Mouse (Mus musculus) stomach, postnatal 0 days (tissue): Measurements from ENCODE around the gene Nfia. TPM values are rescaled to one million over a fixed set of nuclear protein-coding genes. Genes with fewer than 3 reads are reported as not detected.

Experiments
- ATAC-seq: fragments of 200-750 bp; cut with Nextera tagmentation; 2 replicates; pipeline ENCODE4 v1.8.0; 2017; ENCODE audit not compliant: low FRiP score, low TSS enrichment
- DNase-seq: peaks from one replicate; pipeline ENCODE4 v3.0.0-alpha.2; 2016; ENCODE audit warnings: low spot score
- H3K27ac ChIP-seq: fragments of 300-500 bp; sonication (generic); replicated peaks from 2 replicates; pipeline ENCODE4 v1.5.1; 2014; ENCODE audit warnings: mild to moderate bottlenecking, control low read depth
- H3K27me3 ChIP-seq: fragments of 300-500 bp; sonication (generic); 2 replicates; pipeline ENCODE4 v1.6.1; 2014; ENCODE audit warnings: low read length; ENCODE audit not compliant: control insufficient read depth, insufficient read depth
- H3K36me3 ChIP-seq: fragments of 300-500 bp; sonication (generic); 2 replicates; pipeline ENCODE4 v1.6.1; 2014; ENCODE audit warnings: low read length, mixed read lengths; ENCODE audit not compliant: control insufficient read depth, insufficient read depth
- H3K4me1 ChIP-seq: fragments of 300-500 bp; sonication (generic); replicated peaks from 2 replicates; pipeline ENCODE4 v1.6.1; 2014; ENCODE audit warnings: antibody characterized with exemption; ENCODE audit not compliant: control insufficient read depth, insufficient read depth
- H3K4me2 ChIP-seq: fragments of 300-500 bp; sonication (generic); replicated peaks from 2 replicates; pipeline ENCODE4 v1.6.1; 2014; ENCODE audit warnings: low read depth, mild to moderate bottlenecking, control low read depth, moderate library complexity
- H3K4me3 ChIP-seq: fragments of 300-500 bp; sonication (generic); 2 replicates; pipeline ENCODE4 v1.5.1; 2014; ENCODE audit warnings: low read depth, low read length, control low read depth
- H3K9ac ChIP-seq: fragments of 300-500 bp; sonication (generic); 2 replicates; pipeline ENCODE4 v1.6.1; 2014; ENCODE audit warnings: mild to moderate bottlenecking, low read length, control low read depth, mixed read lengths
- H3K9me3 ChIP-seq: fragments of 300-500 bp; sonication (generic); 2 replicates; pipeline ENCODE4 v1.6.1; 2016; ENCODE audit warnings: low read length; ENCODE audit not compliant: control insufficient read depth
- CTCF ChIP-seq: IDR thresholded peaks from 2 replicates; pipeline ENCODE4 v1.5.1; 2016; ENCODE audit warnings: antibody characterized with exemption, low read depth, mild to moderate bottlenecking, moderate library complexity
- EP300 ChIP-seq: optimal IDR thresholded peaks from 2 replicates; pipeline ENCODE3; 2016; ENCODE audit warnings: antibody characterized with exemption
- WGBS: fragments of 180-500 bp; shearing (Covaris S2); extraction: QIAGEN DNeasy Blood & Tissue Kit; methylation state at CpG from one replicate; pipeline ENCODE4 v1.1.7; 2014; 5-methylcytosine and 5-hydroxymethylcytosine counted together
- polyA plus RNA-seq: library from polyadenylated mRNA; unstranded; fragments of >200 nt; fragmentation: Nextera tagmentation; extraction: Ambion mirVana; gene quantifications from 2 replicates; pipeline ENCODE4 v1.2.1, GENCODE M21; 2015

The Nfia gene
- polyA plus RNA-seq, 1 experiment from 2014 or later: 26.0 TPM

- no peaks in the 10 kb centered on the region for H3K36me3 ChIP-seq
- peaks cover 3% of the 10 kb centered on the region; the same call in 1 of the 2 replicates for H3K4me1 ChIP-seq
- WGBS: 33% methylated on average over 6 of the region's 6 CpGs
- no peak overlapping the region for H3K4me2 ChIP-seq
- TF ChIP-seq EP300: no peak
- no peak for TF ChIP-seq CTCF
- ATAC-seq (0 out of 2 replicates have a peak, but pooled peaks have one; percentile 27), DNase-seq (no peak)
- no peaks in the 10 kb centered on the region for H3K27me3 ChIP-seq
- H3K4me3 ChIP-seq: no peak overlapping the region
- no peaks in the 10 kb centered on the region for H3K9me3 ChIP-seq
- H3K9ac ChIP-seq: no peak overlapping the region
- H3K27ac ChIP-seq: peak overlapping the region; percentile 41; the same call in 1 of the 2 replicates
These were observed 333.4 kb downstream of the Nfia start for GRCm38 (mm10) chr4:98105971-98106370.

- DNase-seq: no peak
- WGBS: 40% methylated on average over 14 of the region's 14 CpGs
These were observed 334.0 kb downstream of the Nfia start for GRCm38 (mm10) chr4:98106445-98107092.

DNA sequence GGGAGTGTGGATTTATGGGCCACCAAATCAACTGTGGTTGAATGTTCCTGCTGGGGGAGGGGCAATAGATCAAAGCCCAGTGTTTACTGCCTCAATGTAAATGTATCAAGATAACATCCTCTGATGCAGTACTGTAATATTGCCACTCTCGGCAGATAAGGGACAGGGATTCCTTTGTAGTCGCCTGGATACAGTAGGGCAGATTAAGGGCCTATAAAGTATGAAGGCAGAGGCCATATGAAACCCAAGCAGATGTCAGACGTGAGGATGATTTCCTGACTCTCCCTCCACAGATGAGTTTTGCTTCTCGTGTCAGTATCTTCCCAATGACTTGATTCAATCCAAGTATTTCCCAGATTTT lies 334.5 kb downstream of the Nfia start:
- no peaks in the 10 kb centered on the region for H3K9me3 ChIP-seq
- peaks cover 3% of the 10 kb centered on the region; the same call in 1 of the 2 replicates for H3K4me1 ChIP-seq
- H3K4me3 ChIP-seq: no peak overlapping the region
- H3K9ac ChIP-seq: no peak overlapping the region
- no peak overlapping the region for H3K27ac ChIP-seq
- no peak overlapping the region for H3K4me2 ChIP-seq
- DNase-seq: no peak
- ATAC-seq: no peak
- TF ChIP-seq EP300 (no peak), CTCF (no peak)
- H3K36me3 ChIP-seq: no peaks in the 10 kb centered on the region
- 37% methylated on average over 4 of the region's 4 CpGs for WGBS
- no peaks in the 10 kb centered on the region for H3K27me3 ChIP-seq

More at GRCm38 (mm10) chr4:98106445-98107092, 334.0 kb downstream of the Nfia start:
- ATAC-seq: no peak
- Histone ChIP-seq H3K4me1 (peaks cover 3% of the 10 kb centered on the region; the same call in 1 of the 2 replicates), H3K27ac (no peak overlapping the region), H3K27me3 (no peaks in the 10 kb centered on the region), H3K36me3 (no peaks in the 10 kb centered on the region), H3K4me3 (no peak overlapping the region), H3K9ac (no peak overlapping the region), H3K4me2 (no peak overlapping the region), H3K9me3 (no peaks in the 10 kb centered on the region)
- TF ChIP-seq CTCF (no peak), EP300 (no peak)

- Histone ChIP-seq H3K27me3 (no peaks in the 10 kb centered on the region), H3K27ac (peak overlapping the region; percentile 30; the same call in 1 of the 2 replicates), H3K4me2 (no peak overlapping the region), H3K9ac (no peak overlapping the region), H3K4me3 (no peak overlapping the region), H3K4me1 (peaks cover 3% of the 10 kb centered on the region; the same call in 1 of the 2 replicates), H3K36me3 (no peaks in the 10 kb centered on the region), H3K9me3 (no peaks in the 10 kb centered on the region)
- TF ChIP-seq CTCF (no peak), EP300 (no peak)
- DNase-seq (no peak), ATAC-seq (no peak; the same call in 1 of the 2 replicates)
- WGBS: 12% methylated on average over 9 of the region's 9 CpGs
These were observed 335.6 kb downstream of the Nfia start for GRCm38 (mm10) chr4:98107936-98108675.

- WGBS: 27% methylated on average over 4 of the region's 4 CpGs
- no peak overlapping the region for H3K9ac ChIP-seq
- no peak for TF ChIP-seq EP300
- no peak for TF ChIP-seq CTCF
- DNase-seq: peak; percentile 22
- ATAC-seq: peak; percentile 56; the same call in 1 of the 2 replicates
- no peaks in the 10 kb centered on the region for H3K9me3 ChIP-seq
- H3K4me2 ChIP-seq: no peak overlapping the region
- no peak overlapping the region for H3K4me3 ChIP-seq
- H3K36me3 ChIP-seq: no peaks in the 10 kb centered on the region
- H3K27ac ChIP-seq: peak overlapping the region; percentile 59
- H3K4me1 ChIP-seq: peaks cover 3% of the 10 kb centered on the region; the same call in 1 of the 2 replicates
- no peaks in the 10 kb centered on the region for H3K27me3 ChIP-seq
These were observed 336.1 kb downstream of the Nfia start for GRCm38 (mm10) chr4:98108676-98109016.

DNA sequence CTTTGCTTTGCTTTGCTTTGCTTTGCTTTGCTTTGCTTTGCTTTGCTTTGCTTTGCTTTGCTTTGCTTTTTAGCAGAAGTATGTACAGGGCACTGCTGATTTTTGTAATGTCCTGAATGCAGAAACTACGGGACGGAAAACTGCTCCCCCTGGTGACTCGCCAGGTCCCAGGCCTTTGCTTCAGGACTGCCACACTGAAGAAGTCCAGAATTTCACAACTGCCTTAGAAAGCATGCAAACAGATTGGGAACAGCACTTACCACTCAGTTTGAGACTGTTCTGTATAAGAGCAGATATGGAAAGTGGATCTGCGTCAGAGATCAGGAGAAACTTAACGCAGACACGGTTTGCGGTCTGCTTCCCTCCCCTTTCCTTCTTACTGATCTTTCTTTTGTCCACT lies 336.5 kb downstream of the Nfia start:
- H3K27me3 ChIP-seq: no peaks in the 10 kb centered on the region
- no peak overlapping the region for H3K4me2 ChIP-seq
- H3K4me3 ChIP-seq: no peak overlapping the region
- no peaks in the 10 kb centered on the region for H3K9me3 ChIP-seq
- H3K4me1 ChIP-seq: peaks cover 3% of the 10 kb centered on the region; the same call in 1 of the 2 replicates
- ATAC-seq: peak; percentile 67
- peak; percentile 70 for DNase-seq
- TF ChIP-seq CTCF: peak; percentile 82
- TF ChIP-seq EP300: no peak
- 14% methylated on average over 7 of the region's 7 CpGs for WGBS
- H3K9ac ChIP-seq: no peak overlapping the region
- peak overlapping the region; percentile 59 for H3K27ac ChIP-seq
- H3K36me3 ChIP-seq: no peaks in the 10 kb centered on the region
